Mouse (Mus musculus) neural tube, embryonic 11.5 days (tissue): ENCODE measurements at regions not wholly inside any gene's neighbourhood (a gene's known extent, or its start where the extent isn't known, plus 50 kb on each side); places are given as distances from the start of the nearest gene placed in this dataset.

ENCODE experiments used
- ATAC-seq: fragments of 200-750 bp; cut with Nextera tagmentation; 2 replicates; pipeline ENCODE4 v1.8.0; 2017; ENCODE audit warnings: moderate number of reproducible peaks, mild to moderate bottlenecking, moderate TSS enrichment, moderate library complexity; ENCODE audit not compliant: insufficient read depth, low FRiP score, low TSS enrichment
- DNase-seq: peaks from one replicate; pipeline ENCODE4 v3.0.0-alpha.2; 2015; ENCODE audit warnings: low spot score
- H3K27ac ChIP-seq: fragments of 300-500 bp; sonication (generic); 2 replicates; pipeline ENCODE4 v1.5.1; 2014; ENCODE audit warnings: low read depth, mild to moderate bottlenecking, low read length
- H3K27me3 ChIP-seq: fragments of 300-500 bp; sonication (generic); 2 replicates; pipeline ENCODE4 v1.6.1; 2014; ENCODE audit warnings: mild to moderate bottlenecking, low read length, mixed read lengths; ENCODE audit not compliant: control insufficient read depth, insufficient read depth
- H3K36me3 ChIP-seq: fragments of 300-500 bp; sonication (generic); 2 replicates; pipeline ENCODE4 v1.6.1; 2014; ENCODE audit warnings: mild to moderate bottlenecking, low read length, moderate library complexity, mixed read lengths; ENCODE audit not compliant: control insufficient read depth, insufficient read depth
- H3K4me1 ChIP-seq: fragments of 300-500 bp; sonication (generic); 2 replicates; pipeline ENCODE4 v1.6.1; 2014; ENCODE audit warnings: low read length, mixed read lengths; ENCODE audit not compliant: control insufficient read depth, insufficient read depth
- H3K4me2 ChIP-seq: fragments of 300-500 bp; sonication (generic); 2 replicates; pipeline ENCODE4 v1.6.1; 2014; ENCODE audit warnings: low read depth, mild to moderate bottlenecking, moderate library complexity
- H3K4me3 ChIP-seq: fragments of 300-500 bp; sonication (generic); 2 replicates; pipeline ENCODE4 v1.5.1; 2014; ENCODE audit warnings: low read depth, low read length
- H3K9ac ChIP-seq: fragments of 300-500 bp; sonication (generic); 2 replicates; pipeline ENCODE4 v1.6.1; 2014; ENCODE audit warnings: mild to moderate bottlenecking, low read length
- H3K9me3 ChIP-seq: fragments of 300-500 bp; sonication (generic); 2 replicates; pipeline ENCODE4 v1.6.1; 2016; ENCODE audit warnings: low read length; ENCODE audit not compliant: control insufficient read depth
- WGBS: fragments of 180-500 bp; shearing (Covaris S2); extraction: QIAGEN DNeasy Blood & Tissue Kit; methylation state at CpG from one replicate; pipeline ENCODE4 v1.1.7; 2014; 5-methylcytosine and 5-hydroxymethylcytosine counted together

DNA sequence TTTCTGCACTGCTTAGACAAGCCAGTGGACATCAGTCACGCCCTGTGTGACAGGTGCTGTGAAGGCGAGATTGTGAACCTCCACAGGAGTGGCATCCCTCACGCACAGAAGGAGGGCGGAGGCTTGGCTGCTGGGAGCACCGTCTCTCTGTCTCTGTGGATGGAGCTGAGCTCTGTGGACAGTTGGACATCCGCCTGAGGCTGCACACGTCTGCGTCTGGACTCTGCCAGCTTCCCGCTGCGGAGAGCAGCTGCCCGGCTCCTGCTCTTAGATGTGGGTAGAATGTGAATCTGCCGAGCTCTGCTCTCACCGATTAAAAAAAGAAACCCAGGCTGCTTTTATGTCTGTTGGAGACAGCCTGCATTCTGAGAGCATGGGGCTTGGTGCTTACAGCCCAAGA, 387.1 kb upstream of the Myt1l start:
- no peaks in the 10 kb centered on the region for H3K36me3 ChIP-seq
- WGBS: 64% methylated on average over 13 of the region's 13 CpGs
- H3K9ac ChIP-seq: peak overlapping the region; percentile 24
- no peak overlapping the region for H3K4me2 ChIP-seq
- H3K4me1 ChIP-seq: peaks cover 3% of the 10 kb centered on the region
- DNase-seq: peak; percentile 32
- ATAC-seq: peak; percentile 83
- H3K9me3 ChIP-seq: no peaks in the 10 kb centered on the region
- H3K27ac ChIP-seq: peak overlapping the region; percentile 35
- no peaks in the 10 kb centered on the region for H3K27me3 ChIP-seq
- H3K4me3 ChIP-seq: no peak overlapping the region

DNA sequence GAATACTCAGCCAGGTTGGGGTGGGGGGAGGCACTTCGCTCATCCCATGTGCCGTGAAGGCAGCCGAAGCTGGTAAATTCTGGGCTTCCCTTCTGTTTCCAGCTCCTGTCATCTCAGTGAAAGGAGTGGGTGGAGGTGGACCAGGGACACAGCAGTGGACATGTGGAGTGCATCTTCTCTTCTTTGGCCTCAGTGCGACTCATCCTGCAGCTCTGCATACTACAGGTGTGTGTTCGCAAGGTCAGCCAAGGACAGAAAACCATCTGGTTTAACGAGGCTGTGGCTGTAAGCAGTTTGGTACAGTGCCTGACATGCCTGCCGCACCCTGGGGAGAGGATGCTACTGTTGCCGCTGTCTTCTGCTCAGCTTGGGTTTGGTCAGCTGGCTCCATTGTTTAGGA, 386.3 kb upstream of the Myt1l start:
- Histone ChIP-seq H3K4me2 (no peak overlapping the region), H3K4me1 (peaks cover 3% of the 10 kb centered on the region), H3K36me3 (no peaks in the 10 kb centered on the region), H3K9ac (no peak overlapping the region), H3K4me3 (no peak overlapping the region), H3K27ac (peak overlapping the region; percentile 35; the same call in 1 of the 2 replicates), H3K9me3 (no peaks in the 10 kb centered on the region), H3K27me3 (no peaks in the 10 kb centered on the region)
- DNase-seq: peak; percentile 8
- ATAC-seq: no peak
- 81% methylated on average over 8 of the region's 8 CpGs for WGBS

DNA sequence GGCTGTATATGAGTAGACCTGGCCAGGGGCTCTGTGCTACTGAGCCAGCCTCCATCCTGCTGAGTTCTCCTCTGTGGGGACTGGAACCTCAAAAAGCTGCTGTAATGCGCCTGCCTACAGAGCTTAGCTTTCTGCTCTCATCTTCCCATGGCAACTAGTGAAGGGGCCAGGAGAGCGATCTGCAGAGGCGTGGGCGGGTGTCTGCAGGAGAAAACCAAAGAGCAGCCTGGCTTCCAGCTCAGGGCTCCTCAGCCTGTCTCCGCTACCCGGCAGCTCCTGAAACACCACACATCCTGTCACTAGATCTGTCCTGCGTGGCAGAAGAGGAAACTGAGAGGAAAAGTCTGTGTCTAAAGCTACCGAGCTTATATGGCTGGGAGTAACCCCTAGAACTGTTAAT, 384.9 kb upstream of the Myt1l start:
- ATAC-seq (no peak), DNase-seq (no peak)
- Histone ChIP-seq H3K9ac (no peak overlapping the region), H3K4me2 (no peak overlapping the region), H3K4me3 (no peak overlapping the region), H3K27ac (no peak overlapping the region), H3K27me3 (no peaks in the 10 kb centered on the region), H3K4me1 (peaks cover 3% of the 10 kb centered on the region), H3K36me3 (no peaks in the 10 kb centered on the region), H3K9me3 (no peaks in the 10 kb centered on the region)
- 82% methylated on average over 8 of the region's 8 CpGs for WGBS

DNA sequence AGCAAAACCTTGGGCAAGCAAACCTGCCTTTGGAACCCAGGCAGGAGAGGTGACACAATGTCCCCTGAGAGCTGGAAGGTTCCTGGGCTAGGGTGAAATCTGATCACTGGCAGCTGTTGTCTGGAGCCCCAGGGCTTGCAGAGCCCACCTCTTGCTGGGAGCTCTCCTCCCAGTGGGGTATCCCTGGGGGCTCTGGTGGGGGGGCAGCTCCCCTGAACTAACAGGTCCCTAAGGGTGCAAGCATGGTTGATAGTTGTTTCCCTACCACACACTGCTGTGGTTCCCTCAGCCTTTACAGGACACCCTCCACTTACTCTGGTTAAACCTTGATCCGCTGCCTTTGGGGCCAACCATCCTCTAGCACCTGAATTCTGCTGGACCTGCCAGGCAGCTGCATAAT, 367.3 kb upstream of the Myt1l start:
- Histone ChIP-seq H3K36me3 (no peaks in the 10 kb centered on the region), H3K27me3 (no peaks in the 10 kb centered on the region), H3K4me2 (no peak overlapping the region), H3K9ac (no peak overlapping the region), H3K4me3 (no peak overlapping the region), H3K9me3 (no peaks in the 10 kb centered on the region), H3K27ac (no peak overlapping the region), H3K4me1 (no peaks in the 10 kb centered on the region; the same call in 1 of the 2 replicates)
- WGBS: 93% methylated on average over 1 of the region's 1 CpGs
- DNase-seq: no peak
- no peak for ATAC-seq

DNA sequence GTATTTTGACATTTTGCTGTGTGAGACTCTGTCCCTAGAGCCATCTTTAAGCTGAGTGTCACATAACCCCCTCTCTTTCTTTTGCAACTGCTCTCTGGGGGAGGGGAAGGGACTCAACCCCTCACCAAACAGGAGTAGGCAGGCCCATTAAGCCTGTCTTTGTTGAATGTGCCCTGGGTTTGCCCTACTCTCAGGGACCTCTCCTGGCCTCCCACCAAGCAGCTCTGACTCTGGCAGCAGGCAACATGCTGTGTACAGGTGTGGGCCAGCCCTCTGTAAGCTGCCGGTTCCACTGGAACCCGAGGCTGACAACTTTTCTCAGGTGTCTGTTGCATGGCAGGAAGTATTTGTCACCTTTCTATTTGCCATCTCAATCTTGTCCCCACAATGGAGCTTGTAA, 366.6 kb upstream of the Myt1l start:
- H3K9ac ChIP-seq: no peak overlapping the region
- H3K9me3 ChIP-seq: no peaks in the 10 kb centered on the region
- no peak for ATAC-seq
- no peak overlapping the region for H3K4me2 ChIP-seq
- 27% methylated on average over 2 of the region's 2 CpGs for WGBS
- H3K4me1 ChIP-seq: no peaks in the 10 kb centered on the region; the same call in 1 of the 2 replicates
- H3K27me3 ChIP-seq: no peaks in the 10 kb centered on the region
- H3K36me3 ChIP-seq: no peaks in the 10 kb centered on the region
- no peak overlapping the region for H3K4me3 ChIP-seq
- no peak overlapping the region for H3K27ac ChIP-seq
- no peak for DNase-seq

DNA sequence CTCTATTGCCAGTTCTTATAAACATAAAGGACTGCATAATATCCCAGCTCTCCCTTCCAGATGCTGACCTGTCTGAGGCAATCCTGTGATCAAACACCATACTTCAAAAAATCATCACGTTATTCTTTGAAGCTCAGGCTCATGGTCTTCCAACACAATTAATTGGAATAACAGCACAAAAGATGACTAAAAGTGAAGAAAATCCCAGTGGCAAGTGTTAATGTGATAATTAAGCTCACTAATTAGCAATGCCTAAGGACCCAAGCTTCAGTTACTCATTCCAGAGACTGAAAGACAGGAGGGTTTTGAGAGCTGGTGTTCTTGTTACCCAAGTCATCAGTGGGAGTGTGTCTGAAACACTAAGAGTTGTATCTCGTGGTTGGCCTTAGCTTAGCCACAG, 363.5 kb upstream of the Myt1l start:
- ATAC-seq (no peak), DNase-seq (no peak)
- no peak overlapping the region for H3K4me2 ChIP-seq
- no peaks in the 10 kb centered on the region for H3K27me3 ChIP-seq
- no peak overlapping the region for H3K27ac ChIP-seq
- WGBS: 82% methylated on average over 2 of the region's 2 CpGs
- H3K9ac ChIP-seq: no peak overlapping the region
- no peaks in the 10 kb centered on the region; the same call in 1 of the 2 replicates for H3K4me1 ChIP-seq
- H3K36me3 ChIP-seq: no peaks in the 10 kb centered on the region
- no peaks in the 10 kb centered on the region for H3K9me3 ChIP-seq
- H3K4me3 ChIP-seq: no peak overlapping the region

DNA sequence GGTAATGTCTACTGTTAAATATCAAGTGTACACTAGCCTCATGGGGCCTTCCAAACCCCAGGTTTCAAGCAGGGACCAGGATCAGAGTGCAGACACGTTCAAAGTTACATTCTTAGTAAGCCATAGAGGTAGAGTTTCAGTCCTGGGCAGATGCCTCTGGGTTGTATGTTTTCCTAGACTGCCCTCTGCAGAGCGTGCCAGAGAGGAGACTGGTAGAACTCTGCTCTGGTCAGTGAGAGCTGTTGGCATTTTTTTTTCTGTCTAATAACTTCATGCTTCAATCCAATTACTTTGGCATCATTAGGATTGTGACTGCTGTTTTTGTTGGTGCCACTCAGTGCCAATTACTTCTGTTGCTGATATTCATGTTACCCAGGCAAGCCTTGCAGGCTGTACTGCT, 361.9 kb upstream of the Myt1l start:
- DNase-seq (no peak), ATAC-seq (no peak)
- Histone ChIP-seq H3K27ac (no peak overlapping the region), H3K4me3 (no peak overlapping the region), H3K4me1 (no peaks in the 10 kb centered on the region), H3K9me3 (no peaks in the 10 kb centered on the region), H3K9ac (no peak overlapping the region), H3K36me3 (no peaks in the 10 kb centered on the region), H3K27me3 (no peaks in the 10 kb centered on the region), H3K4me2 (no peak overlapping the region)
- 69% methylated on average over 2 of the region's 2 CpGs for WGBS

DNA sequence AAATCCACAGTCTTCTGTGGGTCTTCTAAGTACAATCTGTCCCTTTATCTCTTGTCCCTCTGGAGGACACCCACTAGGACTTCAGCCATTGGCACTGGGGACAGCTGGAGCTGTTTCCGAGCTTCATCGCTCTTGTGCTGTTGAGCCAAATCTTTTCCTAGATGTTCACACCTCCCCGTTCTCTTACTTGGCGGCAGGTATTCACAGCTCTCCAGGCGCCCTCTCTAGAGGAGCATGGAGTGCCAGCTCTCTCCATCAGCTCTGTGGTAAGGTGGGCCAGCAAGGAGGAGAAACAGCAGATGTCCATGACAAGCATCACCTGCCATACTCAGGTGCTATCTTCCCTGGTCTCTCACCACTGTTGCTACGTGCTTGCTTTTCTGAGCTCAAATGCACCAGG, 360.3 kb upstream of the Myt1l start:
- Histone ChIP-seq H3K4me3 (no peak overlapping the region), H3K27me3 (no peaks in the 10 kb centered on the region), H3K4me2 (no peak overlapping the region), H3K27ac (no peak overlapping the region), H3K9me3 (no peaks in the 10 kb centered on the region), H3K36me3 (no peaks in the 10 kb centered on the region), H3K9ac (no peak overlapping the region), H3K4me1 (no peaks in the 10 kb centered on the region)
- DNase-seq (no peak), ATAC-seq (no peak)
- 83% methylated on average over 6 of the region's 6 CpGs for WGBS

DNA sequence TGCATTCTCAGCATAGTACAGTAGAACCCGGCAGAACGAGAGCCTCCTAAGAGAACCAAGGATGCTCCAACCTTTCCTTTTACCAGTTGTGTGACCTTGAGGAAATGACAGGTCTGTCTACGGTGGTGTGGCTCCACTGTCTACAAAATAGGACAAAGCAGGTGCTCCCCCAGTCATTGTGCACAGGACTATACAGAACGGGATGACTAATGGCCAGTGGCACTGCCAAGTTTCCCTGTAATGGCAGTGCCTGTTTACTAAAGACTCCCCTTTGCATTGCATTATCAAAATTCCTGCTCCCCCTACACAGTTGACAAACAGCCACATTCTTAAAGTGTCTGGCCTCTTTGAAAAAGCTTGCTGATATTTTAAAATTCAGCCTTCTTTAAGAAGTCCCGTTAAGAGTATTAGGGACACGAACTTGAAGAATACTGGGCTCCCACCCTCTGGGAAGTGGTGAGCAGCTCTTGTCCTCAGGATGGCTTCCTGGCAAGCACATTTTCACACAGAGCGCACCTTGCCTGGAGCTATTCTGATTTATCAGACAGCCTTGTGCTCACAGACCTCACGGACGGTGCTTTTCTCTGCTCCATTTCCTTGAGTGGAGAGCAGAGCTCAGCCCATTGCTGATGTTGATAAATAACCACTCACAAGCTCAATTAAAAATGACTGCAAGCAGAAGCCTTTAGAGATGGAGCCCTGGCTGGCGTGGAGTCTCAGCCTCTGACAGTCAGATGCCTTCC, 352.3 kb upstream of the Myt1l start:
- H3K9me3 ChIP-seq: no peaks in the 10 kb centered on the region
- H3K27ac ChIP-seq: no peak overlapping the region
- H3K27me3 ChIP-seq: no peaks in the 10 kb centered on the region
- DNase-seq: no peak
- no peaks in the 10 kb centered on the region for H3K36me3 ChIP-seq
- 78% methylated on average over 10 of the region's 10 CpGs for WGBS
- H3K4me1 ChIP-seq: 0 out of 2 replicates have a peak, but pooled peaks cover 4% of the 10 kb centered on the region
- no peak overlapping the region for H3K4me3 ChIP-seq
- H3K9ac ChIP-seq: no peak overlapping the region
- ATAC-seq: no peak
- H3K4me2 ChIP-seq: no peak overlapping the region
